Mouse (Mus musculus) C2C12 (cell line): ENCODE measurements around the gene Obscn.

Source experiments
- CEBPB ChIP-seq: IDR thresholded peaks from one replicate; pipeline ENCODE4 v1.6.1; 2011; ENCODE audit warnings: low read depth, mild to moderate bottlenecking, control low read depth, moderate library complexity
- CTCF ChIP-seq: IDR thresholded peaks from one replicate; pipeline ENCODE4 v1.5.1; 2011; ENCODE audit not compliant: control insufficient read depth, insufficient read depth, insufficient read length
- FOSL1 ChIP-seq: IDR thresholded peaks from one replicate; pipeline ENCODE4 v1.8.0; 2011; ENCODE audit warnings: mild to moderate bottlenecking, low read length; ENCODE audit not compliant: poor library complexity, insufficient read depth, severe bottlenecking
- MAX ChIP-seq: IDR thresholded peaks from one replicate; pipeline ENCODE4 v1.6.1; 2011; ENCODE audit warnings: mild to moderate bottlenecking, control low read depth
- MYOD1 ChIP-seq: IDR thresholded peaks from one replicate; pipeline ENCODE4 v1.6.1; 2011; ENCODE audit warnings: low read depth; ENCODE audit not compliant: control insufficient read depth, insufficient read length
- MYOG ChIP-seq: IDR thresholded peaks from one replicate; pipeline ENCODE4 v1.6.1; 2011; ENCODE audit not compliant: control insufficient read depth, insufficient read length; ENCODE audit errors: extremely low read depth
- USF1 ChIP-seq: IDR thresholded peaks from one replicate; pipeline ENCODE4 v1.6.1; 2011; ENCODE audit warnings: low read depth, mild to moderate bottlenecking, control low read depth, moderate library complexity

- TF ChIP-seq CTCF, result no peak
- no peak for TF ChIP-seq FOSL1
- TF ChIP-seq MAX, result no peak
- no peak for TF ChIP-seq USF1
- no peak for TF ChIP-seq MYOD1
- no peak for TF ChIP-seq MYOG
- TF ChIP-seq CEBPB, result no peak
Observed at GRCm38 (mm10) chr11:58968551-58968950, 167.7 kb downstream of the Obscn start.
